Mouse (Mus musculus): ENCODE measurements around the gene Adpgk.
A peak's percentile ranks its signal among the peaks of the same experiment; 100 is the strongest.

Gene Adpgk

DNA sequence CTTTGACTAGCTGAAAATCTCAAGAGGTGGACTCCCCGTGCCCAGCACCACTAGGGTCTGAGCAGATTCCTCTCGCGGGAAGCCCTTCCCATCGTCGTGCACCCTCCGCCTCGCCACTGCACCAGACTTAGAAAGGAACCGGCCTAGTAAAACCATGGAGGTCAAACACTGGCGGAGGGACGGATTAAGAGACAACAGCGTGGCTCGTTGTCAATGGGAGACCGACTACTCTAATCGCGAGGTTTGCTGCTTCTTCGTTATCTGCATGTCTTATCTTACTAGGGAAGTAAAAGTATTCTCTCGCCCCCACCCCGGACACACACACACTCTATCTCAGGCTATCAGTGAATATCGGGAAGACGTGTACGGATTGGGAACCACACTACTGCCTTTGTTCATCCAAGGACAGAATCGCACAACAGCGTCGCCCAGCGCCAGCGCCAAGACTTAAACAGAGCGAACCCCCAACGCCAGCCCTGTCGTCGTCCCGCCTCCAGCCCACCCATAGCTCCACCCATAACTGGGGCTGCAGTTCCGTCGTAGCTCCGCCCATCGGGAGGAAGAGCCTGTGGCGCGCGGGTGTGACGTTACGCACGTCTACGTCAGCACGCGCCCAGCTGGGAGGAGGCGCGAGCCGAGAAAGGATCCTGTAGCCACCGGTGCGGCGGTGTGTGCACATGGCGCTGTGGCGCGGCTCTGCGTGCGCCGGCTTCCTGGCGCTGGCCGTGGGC lies at the start of gene Adpgk:
TSS of gene Adpgk (plus strand) at position 602 of the 731 bp plus-strand sequence.
- peak; percentile 98 for DNase-seq (ENCODE audit: low read depth)

DNA sequence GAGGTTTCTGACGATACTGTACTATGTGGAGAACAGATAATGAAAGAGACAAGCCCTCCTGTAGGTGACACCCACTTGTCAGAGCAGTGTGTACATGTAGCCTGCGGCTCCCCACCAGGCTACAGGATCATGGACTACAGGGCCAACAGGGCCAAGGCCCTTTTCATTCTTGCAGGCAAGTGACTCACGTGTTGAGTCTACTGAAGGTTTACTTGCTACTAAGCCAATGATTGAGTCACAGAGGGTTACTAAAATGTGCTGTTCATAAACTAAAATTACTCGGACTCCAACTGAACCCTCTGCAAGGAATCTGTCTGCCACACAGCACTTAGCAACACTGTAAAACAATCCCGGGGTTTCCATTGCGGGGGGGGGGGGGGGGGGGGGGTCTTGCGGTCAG lies 46.2 kb upstream of the Adpgk start:
- DNase-seq (ENCODE audit: low read depth) = peak; percentile 73

DNA sequence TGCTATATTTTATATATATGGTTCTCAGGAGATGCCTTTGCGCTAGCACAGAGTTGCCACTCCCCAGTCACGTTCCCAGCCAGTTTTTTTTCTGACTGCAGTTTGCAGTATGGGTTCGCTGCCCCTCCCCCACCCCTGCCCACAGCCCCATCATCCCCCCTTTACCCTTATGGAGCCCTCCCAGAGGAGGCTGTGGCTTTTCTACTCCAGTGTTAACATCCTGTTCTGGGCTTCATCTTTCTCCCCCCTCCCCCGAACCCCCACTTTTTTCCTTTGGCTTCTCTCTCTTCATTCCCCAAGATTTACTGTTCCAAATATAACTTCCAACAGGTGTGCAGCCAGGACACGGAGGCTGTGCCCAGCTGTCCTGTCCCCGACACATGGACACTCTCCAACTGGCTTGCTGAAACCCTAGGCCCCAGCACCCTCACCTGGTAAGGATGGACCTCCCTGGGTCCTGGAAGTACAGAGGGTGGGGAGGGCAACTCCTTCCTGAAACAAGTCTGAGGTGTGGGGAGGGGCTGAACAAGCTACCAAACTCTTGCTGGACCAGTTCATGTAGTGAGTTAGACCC lies 44.8 kb upstream of the Adpgk start:
- DNase-seq (ENCODE audit: low read depth) = no peak

DNA sequence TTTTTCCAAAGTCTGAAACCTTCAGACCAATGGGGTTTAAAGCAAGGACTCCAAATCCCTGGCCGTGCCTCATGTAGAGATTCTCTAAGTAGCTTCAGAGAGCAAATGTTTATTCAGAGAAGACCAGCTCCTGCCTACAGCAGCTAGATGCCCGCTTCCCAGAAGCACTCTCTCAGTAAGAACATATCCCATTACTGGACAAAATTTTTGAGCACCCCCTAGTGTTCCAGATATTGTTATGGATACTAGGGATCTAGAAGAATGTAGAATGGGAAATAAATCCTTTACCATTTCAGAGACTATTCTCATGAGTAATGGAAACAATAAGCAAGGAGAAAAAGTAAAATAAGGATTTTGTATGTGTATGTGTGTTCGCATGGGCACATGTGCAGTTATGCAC lies 42.0 kb upstream of the Adpgk start:
- peak; percentile 50 for DNase-seq (ENCODE audit: low read depth)

DNA sequence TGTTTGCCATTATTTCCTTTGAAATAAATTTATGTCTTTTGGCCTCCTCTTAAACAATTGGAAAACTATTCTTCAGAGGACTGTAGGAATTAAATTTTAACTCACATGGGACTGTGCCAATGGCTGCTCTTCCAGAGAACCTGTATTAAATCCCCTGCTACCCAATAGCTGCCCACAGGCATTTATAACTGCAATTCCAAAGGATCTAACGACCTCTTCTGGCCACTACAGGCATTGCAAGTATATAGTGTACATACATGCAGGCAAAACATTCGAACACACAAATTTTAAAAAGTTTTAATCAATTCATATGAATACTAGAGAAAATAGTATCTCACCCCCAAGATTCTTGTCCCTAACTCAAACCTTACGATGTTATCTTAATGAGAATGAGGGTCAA lies 41.1 kb upstream of the Adpgk start:
- DNase-seq (ENCODE audit: low read depth) = peak; percentile 12

DNA sequence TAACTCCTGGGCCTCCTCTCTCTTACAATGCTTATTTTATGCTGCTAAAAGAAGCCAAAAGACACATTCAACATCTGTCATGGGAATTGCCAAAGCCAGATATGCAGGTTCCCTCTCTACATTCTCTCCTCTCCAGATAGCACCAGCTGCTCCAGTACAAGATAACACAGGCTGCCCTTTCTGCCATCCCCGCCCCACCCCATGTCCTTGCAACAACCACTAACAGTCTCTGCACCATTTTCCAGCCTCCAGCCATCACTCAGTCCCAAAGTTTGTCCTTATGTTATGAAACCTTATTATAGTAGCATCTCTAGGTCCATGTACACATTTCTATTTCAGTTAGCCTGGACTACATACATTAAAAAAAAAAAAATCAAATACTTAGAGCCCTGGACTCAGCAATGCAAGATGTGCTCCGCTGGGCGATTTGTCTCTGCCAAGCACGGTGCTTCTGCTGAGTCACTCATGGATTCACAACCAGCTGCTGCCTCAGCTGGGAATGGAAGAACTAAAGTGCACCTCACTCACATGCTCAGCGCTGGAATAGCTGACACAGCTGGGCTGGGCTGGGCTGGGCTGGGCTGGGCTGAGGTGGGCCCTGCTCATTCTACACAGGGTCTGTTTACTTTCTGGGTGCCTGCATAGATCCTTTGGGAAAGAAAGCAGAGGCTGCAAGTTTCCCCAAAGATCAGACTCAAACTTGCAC lies 36.5 kb upstream of the Adpgk start:
- DNase-seq (ENCODE audit: low read depth) = peak; percentile 33

DNA sequence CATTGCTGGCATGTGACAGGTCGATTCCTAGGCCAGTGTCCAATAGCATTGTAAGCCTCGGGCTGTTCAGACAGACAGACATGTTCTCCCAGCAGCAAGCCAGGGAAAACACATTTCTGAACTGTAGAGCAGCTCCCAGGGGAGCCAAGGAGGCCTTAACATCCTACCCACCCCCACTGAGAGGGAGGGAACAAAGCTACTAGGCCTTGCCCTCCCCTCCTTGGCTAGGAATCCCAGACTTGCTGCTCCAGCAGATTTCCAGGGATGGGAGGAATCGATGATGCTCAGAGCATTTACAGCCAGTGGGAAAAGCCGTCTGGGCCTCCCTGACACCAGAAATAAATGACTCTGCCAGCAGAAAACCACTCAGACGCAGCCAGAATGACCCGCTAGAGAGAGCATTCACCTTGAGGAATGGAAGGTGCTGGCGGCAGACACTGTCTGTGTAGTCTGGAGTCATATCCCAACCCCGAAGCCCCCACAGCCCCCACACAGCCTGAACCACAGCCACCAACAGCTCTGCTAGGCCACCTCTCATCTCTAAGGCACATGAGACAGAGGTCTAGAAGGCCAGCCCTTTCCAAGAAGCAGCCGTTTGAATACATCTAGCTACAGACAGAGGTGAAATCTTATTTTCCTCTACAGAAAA lies 31.4 kb upstream of the Adpgk start:
- peak; percentile 49 for DNase-seq (ENCODE audit: low read depth)

DNA sequence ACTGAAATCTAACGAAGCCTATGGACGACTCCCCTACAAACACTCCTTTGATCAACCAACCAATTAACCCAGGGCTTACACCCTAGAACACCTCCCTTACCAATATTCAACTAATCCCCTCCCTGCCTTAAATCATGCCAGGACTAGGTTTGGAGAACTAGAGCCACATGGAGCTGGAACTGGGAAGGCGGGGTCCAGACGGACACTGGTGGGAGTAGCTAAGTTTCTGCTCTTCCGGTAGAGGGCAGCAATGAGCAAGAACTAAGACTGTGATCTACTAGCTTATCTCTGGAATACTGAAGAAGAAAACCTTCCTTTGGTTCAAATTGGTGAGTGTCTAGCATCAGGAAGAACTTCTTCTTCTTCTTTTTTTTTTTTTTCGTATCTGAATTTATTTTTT lies 25.0 kb upstream of the Adpgk start:
- DNase-seq (ENCODE audit: low read depth) = peak; percentile 64

DNA sequence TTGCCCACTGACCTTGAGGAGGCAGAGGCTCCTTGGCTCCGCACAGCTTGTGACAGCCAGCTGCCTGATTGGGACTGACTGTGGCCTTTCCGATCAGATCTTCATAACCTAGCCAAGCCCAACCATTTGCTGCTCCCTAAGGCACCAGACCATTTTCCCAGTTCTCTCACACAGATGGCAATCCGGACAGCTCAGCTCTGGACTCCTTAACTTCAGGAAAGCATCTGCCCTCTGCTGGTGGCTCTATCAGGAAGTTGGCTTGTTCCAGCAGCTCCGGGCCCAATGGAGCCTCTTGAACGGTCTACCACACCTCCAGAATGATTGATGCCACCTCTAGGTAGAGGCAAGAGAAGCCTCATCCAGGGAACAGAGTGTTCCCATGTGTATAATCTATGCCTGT lies 21.6 kb upstream of the Adpgk start:
- peak; percentile 84 for DNase-seq (ENCODE audit: low read depth)

DNA sequence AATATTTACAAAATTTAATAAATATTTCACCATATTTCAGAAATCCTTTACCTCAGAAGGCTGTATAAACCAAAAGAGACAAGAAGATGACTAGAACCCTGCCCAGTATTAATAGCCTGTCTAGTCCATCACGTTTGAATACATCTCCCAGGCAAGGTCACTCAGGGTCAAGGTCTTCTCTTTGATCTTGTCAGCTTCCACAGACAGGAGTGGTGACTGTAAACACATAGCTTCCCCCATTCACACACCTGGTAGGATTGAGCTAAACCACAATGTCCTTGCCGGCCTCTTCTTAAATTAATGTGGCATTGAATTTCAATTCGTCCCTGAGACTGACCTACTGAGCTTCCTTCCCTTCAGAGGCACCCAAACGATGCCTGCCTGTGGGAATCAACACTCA lies 20.3 kb upstream of the Adpgk start:
- DNase-seq (ENCODE audit: low read depth) = no peak

DNA sequence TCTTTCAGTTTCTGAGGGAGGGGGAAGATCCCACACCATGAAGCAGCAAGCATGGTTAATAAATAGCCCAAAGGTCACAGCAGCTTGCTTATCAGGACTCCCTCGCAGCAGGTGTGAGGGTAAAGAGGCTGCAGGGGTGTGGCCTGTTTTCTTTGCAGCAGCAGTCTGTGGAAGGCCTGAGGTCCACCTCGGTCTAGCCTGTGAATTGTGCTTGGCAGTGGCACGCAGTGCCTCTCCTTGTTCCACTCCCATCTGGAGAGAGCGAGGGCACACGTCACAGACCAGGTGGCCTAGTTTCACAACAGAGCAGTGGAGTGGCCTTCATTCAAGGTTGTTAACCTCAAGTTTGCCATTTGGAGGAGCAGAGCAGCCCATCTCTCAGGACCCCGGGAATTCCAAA lies 19.6 kb upstream of the Adpgk start:
- no peak for DNase-seq (ENCODE audit: low read depth)

DNA sequence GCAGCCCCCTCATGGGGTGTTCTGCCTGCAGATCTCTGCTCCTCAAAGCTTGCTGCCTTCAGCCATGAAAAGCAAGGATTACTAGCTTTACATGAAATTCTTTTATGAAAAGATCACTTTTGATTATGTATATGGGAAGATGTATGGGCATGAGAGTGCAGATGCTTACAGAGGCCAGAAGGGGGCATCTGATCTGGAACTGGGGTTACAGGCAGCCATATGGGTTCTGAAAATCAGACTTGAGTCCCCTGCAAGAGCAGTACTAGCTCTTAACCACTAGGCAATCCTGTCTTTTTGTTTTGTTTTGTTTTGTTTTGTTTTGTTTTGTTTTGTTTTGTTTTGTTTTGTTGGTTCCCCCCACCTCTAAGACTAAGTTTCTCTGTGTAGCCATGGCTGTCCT lies 18.2 kb upstream of the Adpgk start:
- no peak for DNase-seq (ENCODE audit: low read depth)

DNA sequence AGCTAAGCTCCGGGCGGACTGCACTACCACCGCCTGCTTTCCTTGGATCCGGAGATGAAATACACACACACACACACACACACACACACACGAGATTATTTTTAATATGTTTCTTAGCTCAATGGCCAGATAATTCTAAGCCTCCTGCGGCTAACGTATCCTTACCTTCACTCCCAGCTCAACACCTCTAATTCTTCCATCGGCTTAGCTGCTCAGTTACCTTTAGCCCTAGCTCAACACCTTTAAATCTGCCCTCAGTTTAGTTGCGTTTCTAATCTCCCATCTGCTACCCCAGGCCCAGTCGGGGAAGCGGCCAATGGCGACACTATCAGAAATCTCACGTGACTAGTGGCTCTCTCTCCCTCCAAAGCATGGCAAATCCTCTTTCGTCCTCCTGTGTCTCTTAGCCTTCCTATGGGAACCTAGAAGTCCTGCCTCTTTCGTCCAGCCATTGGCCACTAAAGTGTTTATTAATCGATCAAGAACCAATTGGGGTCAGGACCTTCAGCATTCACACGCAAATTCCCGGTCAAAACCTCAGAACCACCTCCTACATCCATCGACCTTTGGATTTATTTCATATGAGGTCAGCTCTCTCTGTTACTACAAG lies 16.4 kb upstream of the Adpgk start:
- no peak for DNase-seq (ENCODE audit: low read depth)

DNA sequence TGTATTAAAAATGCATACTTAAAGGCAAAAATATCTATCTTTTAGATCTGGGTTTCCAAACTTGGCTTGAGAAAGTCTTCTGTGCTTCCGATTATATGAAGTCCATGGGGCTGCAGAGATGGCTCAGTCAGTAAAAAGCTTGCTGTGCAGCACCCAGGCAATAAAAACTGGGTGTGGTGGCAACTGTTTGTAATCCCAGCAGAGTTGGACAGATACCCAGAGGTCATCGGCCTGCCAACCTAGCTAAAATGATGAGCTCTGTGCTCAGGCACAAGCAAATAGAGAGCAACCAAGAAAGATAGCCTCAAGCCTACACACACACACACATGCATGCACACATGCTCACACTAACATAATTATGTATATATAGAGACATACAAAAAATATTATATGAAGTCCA lies 13.2 kb upstream of the Adpgk start:
- no peak for DNase-seq (ENCODE audit: low read depth)

DNA sequence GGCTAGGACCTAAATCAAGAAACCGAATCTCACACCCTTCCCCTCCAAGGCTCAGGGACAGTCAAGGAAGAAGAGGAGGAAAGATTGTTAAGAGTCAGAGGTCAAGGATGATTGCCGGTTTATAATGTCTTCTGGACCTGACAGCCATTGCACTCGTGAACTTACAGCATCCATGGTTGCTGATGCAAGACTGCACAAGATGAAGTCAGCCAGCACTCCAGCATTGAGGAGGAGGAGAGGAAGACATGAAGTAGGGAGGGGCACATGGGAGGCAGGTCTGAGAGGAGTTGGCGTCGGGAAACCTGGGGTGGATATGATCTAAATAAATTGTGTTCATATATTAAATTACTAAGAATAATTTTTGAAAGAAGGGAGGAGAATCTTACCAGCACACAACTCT lies 12.7 kb upstream of the Adpgk start:
- no peak for DNase-seq (ENCODE audit: low read depth)

DNA sequence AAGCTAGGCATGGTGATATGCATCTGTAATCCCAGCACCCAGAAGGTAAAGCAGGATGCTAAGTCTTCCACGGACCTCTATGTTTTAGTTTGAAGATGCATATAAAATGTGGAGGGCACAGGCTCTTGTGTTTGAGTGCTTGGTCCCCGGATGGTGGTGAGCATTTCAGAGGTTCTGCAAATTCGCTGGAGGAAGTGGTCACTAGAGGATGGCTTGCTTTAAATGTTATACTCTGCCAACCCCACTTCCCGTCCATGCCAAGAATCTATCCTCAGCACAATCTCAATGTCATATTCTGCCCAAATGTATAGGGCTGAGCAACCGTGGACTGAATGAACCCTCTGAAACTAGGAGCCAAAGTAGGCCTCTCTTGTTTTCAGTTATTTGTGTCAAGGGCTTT lies 10.5 kb upstream of the Adpgk start:
- DNase-seq (ENCODE audit: low read depth) = no peak

DNA sequence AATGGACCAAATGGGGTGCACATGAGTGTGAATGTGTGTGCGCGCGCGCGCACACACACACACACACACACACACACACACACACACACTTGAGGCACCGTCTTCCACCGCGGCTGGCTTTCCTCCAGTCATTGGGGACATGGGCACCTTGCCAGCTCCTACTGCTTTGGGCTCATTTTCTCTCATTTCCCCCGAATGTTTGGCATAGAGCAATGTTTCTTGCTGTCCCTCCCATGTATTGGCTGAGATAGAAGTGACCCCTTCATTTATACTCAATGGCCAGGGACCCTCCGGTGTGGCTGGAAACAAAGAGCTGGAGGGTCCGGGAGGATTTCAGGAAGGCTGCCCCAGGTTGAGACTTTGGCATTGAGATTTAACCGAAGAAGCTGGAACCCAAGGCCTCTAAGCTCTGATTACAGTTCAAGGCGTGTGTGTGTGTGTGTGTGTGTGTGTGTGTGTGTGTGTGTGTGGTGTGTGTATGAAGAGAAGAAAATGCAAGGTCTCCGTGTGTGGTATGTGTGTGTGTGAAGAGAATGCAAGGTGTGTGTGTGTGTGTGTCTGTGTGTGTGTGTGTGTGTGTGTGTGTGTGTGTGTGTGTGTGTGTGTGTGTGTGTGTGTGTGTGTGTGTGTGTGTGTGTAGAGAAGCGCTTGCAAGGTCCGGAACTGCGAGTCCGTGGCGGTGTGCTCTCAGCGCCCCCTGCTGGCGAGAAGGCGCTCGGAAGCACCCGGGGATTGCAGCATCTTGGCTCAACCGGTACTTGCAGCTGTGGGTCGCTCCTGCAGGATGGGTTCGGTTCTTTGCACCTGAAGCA lies 9.3 kb upstream of the Adpgk start:
- DNase-seq (ENCODE audit: low read depth) = peak; percentile 86

DNA sequence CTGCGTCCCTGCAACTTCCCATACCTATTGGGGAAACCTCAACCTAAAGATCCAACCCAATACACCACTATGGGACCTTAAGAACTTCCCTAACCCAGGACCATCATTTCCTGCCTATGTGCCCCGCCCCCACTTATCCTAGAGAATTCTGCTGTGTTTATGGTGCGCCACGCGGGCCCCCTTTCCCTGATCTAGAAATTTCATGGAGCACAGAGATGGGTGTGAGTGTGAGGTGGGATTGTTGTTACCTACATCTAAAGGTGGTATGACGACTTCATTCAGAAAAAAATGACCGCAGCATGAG lies 8.7 kb upstream of the Adpgk start:
- no peak for DNase-seq (ENCODE audit: low read depth)

DNA sequence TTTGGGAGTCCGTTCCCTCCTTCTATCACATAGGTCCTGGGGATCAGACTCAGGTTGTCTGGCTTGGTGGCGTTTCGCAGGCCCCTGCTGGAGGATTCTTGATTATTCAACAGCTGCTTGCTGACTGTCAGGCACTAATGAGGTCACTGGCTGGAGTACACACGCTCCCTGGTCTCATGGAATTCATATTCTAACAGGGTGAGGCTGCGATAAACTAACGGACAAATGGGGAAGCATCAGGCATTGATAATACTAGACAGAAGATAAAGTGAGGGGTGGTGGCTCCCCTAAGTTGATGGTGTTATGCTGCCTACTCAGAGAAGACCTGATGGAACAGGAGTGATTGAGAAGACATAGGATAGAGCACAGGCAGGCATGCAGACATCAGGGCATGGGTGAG lies 5.7 kb upstream of the Adpgk start:
- no peak for DNase-seq (ENCODE audit: low read depth)

DNA sequence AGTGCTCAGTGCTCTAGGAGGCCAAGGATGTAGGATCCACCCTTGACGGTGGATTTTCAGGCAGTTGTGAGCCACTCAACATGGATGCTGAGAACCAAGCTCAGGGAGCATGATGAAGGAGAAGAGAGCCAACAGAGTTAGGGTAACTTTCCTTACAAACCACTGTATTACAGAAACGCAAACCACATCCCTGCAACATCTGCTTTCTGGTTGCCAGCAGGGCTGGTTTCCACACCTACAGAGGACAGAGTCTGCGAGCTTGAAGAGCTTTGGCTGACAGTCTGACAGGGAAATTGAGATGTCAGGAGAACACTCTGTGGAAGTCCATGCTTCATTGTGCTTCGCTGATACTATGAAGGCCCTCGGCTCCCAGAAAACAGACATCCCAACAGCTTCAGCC lies 3.3 kb upstream of the Adpgk start:
- no peak for DNase-seq (ENCODE audit: low read depth)

DNA sequence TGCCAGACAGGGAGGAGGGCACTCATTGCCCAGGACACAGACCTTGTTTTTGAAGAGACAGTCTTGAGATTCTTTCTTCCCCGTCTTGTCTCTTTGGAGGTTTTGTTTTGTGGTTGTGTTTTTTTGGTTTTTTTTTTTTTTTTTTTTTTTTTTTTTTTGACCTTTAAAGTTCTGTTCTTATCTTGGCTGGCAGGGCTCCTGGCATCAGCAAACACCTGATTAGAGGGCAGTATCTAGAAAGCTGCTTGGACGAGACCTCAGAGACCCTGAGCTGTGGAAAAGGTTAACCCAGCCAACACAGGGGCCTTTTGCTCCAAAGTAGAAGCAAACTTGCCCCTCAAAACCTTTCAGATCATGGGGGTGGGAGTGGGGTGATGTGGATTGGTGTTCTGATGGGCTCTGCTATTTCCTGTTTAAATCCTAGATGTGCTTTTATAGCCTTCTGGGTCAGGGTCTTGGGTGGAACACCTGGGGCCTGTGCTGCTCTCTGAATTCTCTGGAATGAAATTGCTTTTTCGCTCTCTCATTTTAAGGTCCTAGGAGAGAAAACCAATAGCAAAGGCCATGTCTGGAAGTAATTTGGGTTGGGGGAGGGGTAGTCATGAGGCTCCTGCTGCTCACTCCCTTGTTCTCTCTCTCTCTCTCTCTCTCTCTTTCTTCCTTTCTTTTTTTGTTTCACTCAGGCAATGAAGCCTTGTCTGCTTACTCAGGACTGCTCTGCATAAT lies 2.5 kb upstream of the Adpgk start:
- DNase-seq (ENCODE audit: low read depth) = peak; percentile 71

Data from NIH3T3 (cell line).